Mouse (Mus musculus): ENCODE results near the gene Zfp428.

DNA sequence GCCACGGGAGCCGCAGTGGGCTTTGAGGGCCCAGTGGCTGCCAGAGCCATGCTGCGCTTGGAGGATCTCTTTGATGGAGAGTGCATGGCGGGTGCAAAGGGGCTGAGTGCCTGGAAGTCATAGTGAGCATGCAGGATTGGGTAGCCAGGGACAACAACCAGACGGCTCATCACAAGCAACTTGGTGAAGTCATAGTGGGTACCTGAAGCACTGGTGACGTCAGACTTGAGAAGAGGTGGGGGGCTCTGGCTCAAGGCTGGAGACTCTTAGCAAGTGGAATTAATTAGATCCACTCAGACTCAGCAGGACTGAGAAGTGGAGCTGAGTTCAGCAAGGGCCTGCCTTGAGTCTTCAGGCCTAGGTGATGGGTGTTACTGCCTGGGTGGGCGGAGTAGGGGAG, 5.5 kb downstream of the Zfp428 start, which contains the start of gene AC161166.1:
- no peak for TF ChIP-seq POLR2A (IDR thresholded peaks at IDR 0.05; ENCODE audit: insufficient read depth, low read length)
- TF ChIP-seq CTCF (IDR thresholded peaks at IDR 0.05; ENCODE audit: low read depth, low read length) = no peak
- TF ChIP-seq EP300 (IDR thresholded peaks at IDR 0.05; ENCODE audit: insufficient read depth, low read depth, low read length) = no peak

Data from ES-Bruce4 (cell line).